ENCODE assay signal across 13 mouse cellular contexts in genomic region chr6:134489637-134490036, GRCm38 (mm10).
DNase-seq lines count a peak whose midpoint lies in the region; ATAC-seq and TF ChIP-seq lines count a peak whose summit lies in the region.
"Had no signal": no experiment of that assay in that cellular context is flagged by ENCODE, and none has a peak within 500 bp of the region (broad histone marks: within the 10 kb centered on the region; RNA-seq: fewer than 3 reads in every experiment).

No protein-coding gene starts in this region.

- no peak overlapping the region for H3K4me3 ChIP-seq in lung, adult 2 months (replicated peaks; ENCODE audit: extremely low read depth, low read depth, low read length)
- no peak overlapping the region for H3K4me3 ChIP-seq in heart, embryonic 15.5 days
- H3K4me3 ChIP-seq: forebrain, embryonic 12.5 days had no signal

- DNase-seq in lung, adult 18-20 months = peak; percentile 45 to 51
- DNase-seq in lung, adult 2 months = no peak
- peak; percentile 40 to 42 for DNase-seq in kidney, postnatal 25 days
- peak; percentile 31 for DNase-seq in yolk sac, embryonic 10.5 days (ENCODE audit: low spot score)
- DNase-seq in right cerebral cortex, postnatal 25 days = no peak
- DNase-seq in spleen, postnatal 14 days (ENCODE audit: low spot score in 2 of 2) = no peak
- DNase-seq: adrenal gland, adult 8-10 months; gastrocnemius, postnatal 36 days; right cerebral cortex, postnatal 14 days had no signal

- 0 out of 2 replicates have a peak, but pooled peaks have one; percentile 31 for ATAC-seq in heart, embryonic 15.5 days (replicated peaks; ENCODE audit: insufficient number of reproducible peaks, insufficient read depth, low FRiP score, low read depth)
- no peak for ATAC-seq in erythroblast, adult 5-6 weeks (replicated peaks; ENCODE audit: low FRiP score, poor library complexity, severe bottlenecking)
- ATAC-seq: midbrain, embryonic 16.5 days had no signal

- peak overlapping the region; percentile 43 for H3K4me2 ChIP-seq in heart, embryonic 15.5 days
- H3K4me2 ChIP-seq: forebrain, embryonic 12.5 days had no signal

- peaks cover 14% of the 10 kb centered on the region for H3K36me3 ChIP-seq in heart, embryonic 15.5 days

- 65% methylated on average over 9 of the region's 9 CpGs for WGBS in lung, adult 2 months
- WGBS in heart, embryonic 15.5 days = 28% methylated on average over 9 of the region's 9 CpGs

- H3K9me3 ChIP-seq in heart, embryonic 15.5 days (replicated peaks) = no peaks in the 10 kb centered on the region
- H3K9me3 ChIP-seq: forebrain, embryonic 12.5 days had no signal

- no peak overlapping the region for H3K9ac ChIP-seq in heart, embryonic 15.5 days
- H3K9ac ChIP-seq: forebrain, embryonic 12.5 days had no signal

- H3K27ac ChIP-seq in heart, embryonic 15.5 days = peak overlapping the region; percentile 15
- H3K27ac ChIP-seq: forebrain, embryonic 12.5 days had no signal

- no peaks in the 10 kb centered on the region for H3K27me3 ChIP-seq in heart, embryonic 15.5 days
- H3K27me3 ChIP-seq: forebrain, embryonic 12.5 days had no signal

- H3K4me1 ChIP-seq in lung, adult 2 months (ENCODE audit: control insufficient read depth, insufficient read depth, low read length) = peaks cover 4% of the 10 kb centered on the region; the same call in 1 of the 2 replicates
- H3K4me1 ChIP-seq in heart, embryonic 15.5 days (replicated peaks) = peaks cover 14% of the 10 kb centered on the region

- no peak for TF ChIP-seq POLR2A in lung, adult 2 months (IDR thresholded peaks at IDR 0.05; ENCODE audit: borderline replicate concordance, extremely low read depth, low read depth, low read length)

- TF ChIP-seq CTCF in lung, adult 2 months (IDR thresholded peaks at IDR 0.05; ENCODE audit: insufficient read depth, low read length) = no peak

Comparison
In these comparisons a context has a peak if more than half of its experiments do, and no peak if none do; other contexts are left out.
1. DNase-seq: peak in lung, adult 18-20 months (2 of 2), kidney, postnatal 25 days (2 of 2) and yolk sac, embryonic 10.5 days (single experiment); none in lung, adult 2 months (single experiment), right cerebral cortex, postnatal 25 days (single experiment) and spleen, postnatal 14 days (0 of 2).